Mouse (Mus musculus): ENCODE data around the gene Slx1b.

GRCm38 (mm10) chr7:126690737-126691136 lies 4.8 kb downstream of the Slx1b start:
- TF ChIP-seq CTCF (IDR thresholded peaks at IDR 0.05) (no peak), EP300 (IDR thresholded peaks at IDR 0.05) (no peak)
